Mouse (Mus musculus) ES-E14 (cell line): ENCODE results near the gene Susd1.

Source experiments
- CHD2 ChIP-seq: IDR thresholded peaks from 2 replicates; pipeline ENCODE4 v1.6.1; 2014; ENCODE audit warnings: mild to moderate bottlenecking, low read depth, low read length, inconsistent platforms
- HCFC1 ChIP-seq: IDR thresholded peaks from 2 replicates; pipeline ENCODE4 v1.6.1; 2012; ENCODE audit warnings: low read length, inconsistent platforms, borderline replicate concordance; ENCODE audit not compliant: insufficient read depth
- ZC3H11A ChIP-seq: IDR thresholded peaks from 2 replicates; pipeline ENCODE4 v1.6.1; 2012; ENCODE audit warnings: low read depth, mild to moderate bottlenecking, inconsistent platforms, low read length, borderline replicate concordance

DNA sequence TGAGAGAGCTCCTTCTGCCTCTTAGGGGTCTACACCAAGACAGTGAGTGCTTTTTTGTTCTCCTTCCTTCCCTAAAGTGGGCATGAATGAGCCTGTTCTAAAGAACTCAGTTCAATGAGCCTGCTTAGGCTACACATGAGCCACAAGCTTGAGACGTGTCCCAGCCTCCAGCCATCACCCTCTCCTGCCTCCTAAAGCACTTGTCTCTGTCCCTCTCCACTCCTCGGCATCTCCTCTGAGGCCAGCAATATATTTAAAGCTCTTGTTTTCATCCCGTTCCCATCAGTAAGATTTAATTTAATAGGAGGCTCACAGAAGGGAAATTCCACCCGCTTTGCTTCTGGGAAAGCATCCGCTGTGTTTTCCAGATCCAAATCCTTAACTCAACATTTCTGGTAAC lies 98.4 kb downstream of the Susd1 start:
- no peak for TF ChIP-seq HCFC1
- no peak for TF ChIP-seq ZC3H11A
- no peak for TF ChIP-seq CHD2
